Comparison of ENCODE assay signal across 7 mouse cellular contexts in the genomic region with DNA sequence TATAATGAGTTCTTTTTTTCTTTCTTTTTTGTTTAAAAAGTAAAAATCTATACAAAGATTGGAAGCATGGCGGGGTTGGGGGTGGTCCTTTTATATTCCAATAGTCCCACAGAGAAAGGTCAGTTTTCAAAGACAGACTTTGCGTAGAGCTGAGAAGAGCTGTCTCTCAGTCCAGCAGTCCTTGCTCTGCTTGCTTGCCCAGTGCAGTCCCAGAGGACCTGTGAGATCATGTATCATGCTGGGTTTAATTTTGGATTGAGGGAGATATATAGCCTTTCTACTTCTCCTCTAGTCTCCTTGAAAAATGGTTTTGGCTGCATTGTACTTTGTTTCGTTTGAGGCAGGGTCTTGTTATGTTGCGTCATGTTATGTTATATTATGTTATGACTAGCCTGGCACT.
"Had no signal": no experiment of that assay in that cellular context is flagged by ENCODE, and none has a peak within 500 bp of the region (broad histone marks: within the 10 kb centered on the region; RNA-seq: fewer than 3 reads in every experiment).

No protein-coding gene starts in this region.

- DNase-seq: kidney, postnatal 14 days; left cerebral cortex, postnatal 4 days; lung, embryonic 14.5 days; lung, postnatal 14 days; right cerebral cortex, postnatal 14 days; thymus, postnatal 36 days had no signal

- ATAC-seq: midbrain, embryonic 15.5 days had no signal
